Mouse (Mus musculus): Measurements from ENCODE around the gene Ntng1.

DNA sequence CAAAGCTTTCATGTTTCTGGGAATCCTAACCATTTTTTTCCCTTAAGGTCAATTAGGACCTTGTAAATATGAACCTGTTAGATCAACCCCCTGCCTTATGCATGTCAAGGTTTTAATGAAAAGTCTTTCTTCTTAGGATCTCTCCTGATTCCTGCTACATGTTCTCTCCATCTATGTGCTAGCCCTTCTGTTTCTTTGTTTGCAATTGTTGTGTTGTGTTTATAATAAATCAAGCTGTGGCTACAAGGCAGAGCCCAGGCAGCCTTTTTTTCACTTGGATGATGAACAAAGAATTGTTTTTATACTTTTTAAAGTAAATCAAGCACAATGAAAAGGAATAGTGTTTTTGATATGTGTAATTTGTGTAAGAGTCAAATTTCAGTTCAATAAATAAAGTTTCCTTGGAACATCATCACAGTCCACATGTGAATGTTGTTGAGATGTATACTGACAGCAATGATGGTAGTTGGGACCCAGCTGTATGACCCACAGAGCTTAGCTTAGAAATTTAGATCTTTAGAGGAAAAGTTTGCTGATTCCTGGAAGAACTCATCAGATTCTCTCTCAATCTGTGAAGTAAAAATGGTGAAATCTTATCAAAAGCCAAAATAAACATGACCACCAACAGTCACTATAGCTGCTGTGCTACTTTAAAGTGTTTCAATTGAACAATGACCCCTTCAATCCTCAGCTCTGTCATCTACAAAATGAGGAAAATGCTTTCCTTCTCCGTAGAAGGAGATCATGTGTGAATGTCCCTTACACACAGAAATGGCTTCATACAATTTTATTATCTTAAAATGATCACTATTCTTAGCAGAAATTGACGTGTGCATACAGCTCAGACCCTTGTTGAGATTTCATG lies 324.8 kb downstream of the Ntng1 start:
- TF ChIP-seq CTCF (IDR thresholded peaks at IDR 0.05) (no peak), EP300 (IDR thresholded peaks at IDR 0.05) (no peak)
